16 mouse cellular contexts compared by ENCODE assay signal in genomic region chr7:112600163-112600562, GRCm38 (mm10).
DNase-seq lines count a peak whose midpoint lies in the region; ATAC-seq lines count a peak whose summit lies in the region.
"Had no signal": no experiment of that assay in that cellular context is flagged by ENCODE, and none has a peak within 500 bp of the region (broad histone marks: within the 10 kb centered on the region; RNA-seq: fewer than 3 reads in every experiment).

No protein-coding gene starts in this region.

- no peaks in the 10 kb centered on the region for H3K9me3 ChIP-seq in liver, embryonic 16.5 days (replicated peaks; ENCODE audit: control insufficient read depth, low read length)
- H3K9me3 ChIP-seq in heart, embryonic 12.5 days (replicated peaks): no peaks in the 10 kb centered on the region
- H3K9me3 ChIP-seq: embryonic facial prominence, embryonic 12.5 days; midbrain, embryonic 13.5 days had no signal

- no peaks in the 10 kb centered on the region for H3K27me3 ChIP-seq in liver, embryonic 16.5 days (ENCODE audit: control insufficient read depth, insufficient read depth, low read depth, low read length)
- no peaks in the 10 kb centered on the region for H3K27me3 ChIP-seq in heart, embryonic 12.5 days (replicated peaks)
- H3K27me3 ChIP-seq: embryonic facial prominence, embryonic 12.5 days; midbrain, embryonic 13.5 days had no signal

- H3K27ac ChIP-seq in liver, embryonic 16.5 days (ENCODE audit: low read length): no peak overlapping the region
- peak overlapping the region; percentile 70 for H3K27ac ChIP-seq in heart, embryonic 12.5 days (ENCODE audit: poor library complexity, severe bottlenecking)
- H3K27ac ChIP-seq: embryonic facial prominence, embryonic 12.5 days; midbrain, embryonic 13.5 days had no signal

- 53% methylated on average over 3 of the region's 3 CpGs for WGBS in liver, embryonic 16.5 days (ENCODE audit: insufficient replicate concordance)
- WGBS in heart, embryonic 12.5 days: 34% methylated on average over 3 of the region's 3 CpGs

- no peaks in the 10 kb centered on the region for H3K4me1 ChIP-seq in liver, embryonic 16.5 days (ENCODE audit: control insufficient read depth, low read depth, low read length)
- peaks cover 30% of the 10 kb centered on the region for H3K4me1 ChIP-seq in heart, embryonic 12.5 days (replicated peaks)
- H3K4me1 ChIP-seq: midbrain, embryonic 13.5 days had no signal

- peak; percentile 37; the same call in 1 of the 2 replicates for ATAC-seq in liver, embryonic 16.5 days (ENCODE audit: low read depth)
- ATAC-seq in heart, embryonic 12.5 days (ENCODE audit: insufficient number of reproducible peaks, low FRiP score): no peak
- ATAC-seq: hindbrain, embryonic 16.5 days; midbrain, embryonic 13.5 days had no signal

- no peak overlapping the region for H3K4me3 ChIP-seq in liver, embryonic 16.5 days (ENCODE audit: low read depth, low read length)
- H3K4me3 ChIP-seq in heart, embryonic 12.5 days: no peak overlapping the region
- H3K4me3 ChIP-seq: embryonic facial prominence, embryonic 12.5 days; midbrain, embryonic 13.5 days had no signal

- H3K4me2 ChIP-seq in liver, embryonic 16.5 days (ENCODE audit: low read depth, low read length): no peak overlapping the region
- H3K4me2 ChIP-seq in heart, embryonic 12.5 days: no peak overlapping the region
- H3K4me2 ChIP-seq: embryonic facial prominence, embryonic 12.5 days; liver, embryonic 11.5 days; midbrain, embryonic 13.5 days had no signal

- no peaks in the 10 kb centered on the region for H3K36me3 ChIP-seq in liver, embryonic 16.5 days (ENCODE audit: control insufficient read depth, insufficient read depth)
- no peaks in the 10 kb centered on the region for H3K36me3 ChIP-seq in heart, embryonic 12.5 days
- H3K36me3 ChIP-seq: embryonic facial prominence, embryonic 12.5 days; midbrain, embryonic 13.5 days had no signal

- peak; percentile 59 for DNase-seq in adrenal gland, adult 8-10 months
- DNase-seq in adrenal gland, postnatal 4 days (ENCODE audit: low spot score in 2 of 2): no peak
- DNase-seq in liver: no peak
- DNase-seq in kidney, postnatal 25 days: peak; percentile 50 to 54
- no peak for DNase-seq in spleen, postnatal 10 days (ENCODE audit: low spot score in 2 of 2)
- no peak for DNase-seq in right cerebral cortex, postnatal 4 days
- DNase-seq: cerebellum, postnatal 14 days; gastrocnemius, postnatal 10 days; lung, postnatal 4 days; retina, postnatal 1 day had no signal

- no peak overlapping the region for H3K9ac ChIP-seq in liver, embryonic 16.5 days (ENCODE audit: low read depth, low read length)
- H3K9ac ChIP-seq in heart, embryonic 12.5 days: no peak overlapping the region
- H3K9ac ChIP-seq: embryonic facial prominence, embryonic 12.5 days; midbrain, embryonic 13.5 days had no signal

Comparison
In these comparisons a context has a peak if more than half of its experiments do, and no peak if none do; other contexts are left out.
1. DNase-seq: peak in adrenal gland, adult 8-10 months (single experiment) and kidney, postnatal 25 days (2 of 2); none in adrenal gland, postnatal 4 days (0 of 2), liver (single experiment), spleen, postnatal 10 days (0 of 2) and right cerebral cortex, postnatal 4 days (single experiment).